Mouse (Mus musculus) adipocyte (in vitro differentiated cells): ENCODE data around the gene Nanos2.

Experiments used
- DNase-seq: peaks from one replicate; pipeline ENCODE4 v3.0.0-alpha.2; 2016; ENCODE audit warnings: low spot score

Gene Nanos2

GRCm38 (mm10) chr7:18990601-18991295, 3.5 kb downstream of the Nanos2 start, which contains the start of gene Mypop:
Gene Mypop (plus strand): TSS chr7:18991245.
- peak; percentile 100 for DNase-seq

- no peak for DNase-seq
These were observed 4.6 kb downstream of the Nanos2 start for GRCm38 (mm10) chr7:18991660-18992293.

- DNase-seq: no peak
These were observed 5.1 kb downstream of the Nanos2 start for GRCm38 (mm10) chr7:18992294-18992675.

- DNase-seq: no peak
These were observed 5.8 kb downstream of the Nanos2 start for GRCm38 (mm10) chr7:18993036-18993435.

GRCm38 (mm10) chr7:18998835-18999234, 11.6 kb downstream of the Nanos2 start:
- DNase-seq: no peak

- no peak for DNase-seq
These were observed 13.2 kb downstream of the Nanos2 start for GRCm38 (mm10) chr7:19000421-19000820.

- DNase-seq: no peak
These were observed 14.0 kb downstream of the Nanos2 start for GRCm38 (mm10) chr7:19001066-19001806.

GRCm38 (mm10) chr7:19001807-19002085, 14.5 kb downstream of the Nanos2 start:
- no peak for DNase-seq

GRCm38 (mm10) chr7:19002115-19002514, 14.9 kb downstream of the Nanos2 start:
- DNase-seq: no peak

GRCm38 (mm10) chr7:19002848-19003498, 15.8 kb downstream of the Nanos2 start:
- peak; percentile 91 for DNase-seq

- DNase-seq: peak; percentile 90
These were observed 16.9 kb downstream of the Nanos2 start, which contains the start of gene Irf2bp1 for GRCm38 (mm10) chr7:19003902-19004630. Gene Irf2bp1 (plus strand): TSS chr7:19004044.

- DNase-seq: no peak
These were observed 17.5 kb downstream of the Nanos2 start for GRCm38 (mm10) chr7:19004631-19005079.

- no peak for DNase-seq
These were observed 18.4 kb downstream of the Nanos2 start for GRCm38 (mm10) chr7:19005417-19006121.

GRCm38 (mm10) chr7:19006476-19006875, 19.3 kb downstream of the Nanos2 start:
- peak; percentile 79 for DNase-seq

GRCm38 (mm10) chr7:19007026-19007977, 20.1 kb downstream of the Nanos2 start:
- no peak for DNase-seq

- DNase-seq: no peak
These were observed 23.4 kb downstream of the Nanos2 start for GRCm38 (mm10) chr7:19010581-19010980.

- no peak for DNase-seq
These were observed 24.9 kb downstream of the Nanos2 start for GRCm38 (mm10) chr7:19012025-19012621.

- no peak for DNase-seq
These were observed 25.7 kb downstream of the Nanos2 start for GRCm38 (mm10) chr7:19012882-19013281.

GRCm38 (mm10) chr7:19014452-19014851, 27.3 kb downstream of the Nanos2 start:
- no peak for DNase-seq

GRCm38 (mm10) chr7:19016042-19016441, 28.8 kb downstream of the Nanos2 start:
- DNase-seq: no peak
